Mouse (Mus musculus): ENCODE results near the gene Reln. TPM values are rescaled to one million over a fixed set of nuclear protein-coding genes. Genes with fewer than 3 reads are reported as not detected.

Gene Reln
- total RNA-seq, 2 experiments from 2014 or later, result 46.9 to 52.6 TPM

DNA sequence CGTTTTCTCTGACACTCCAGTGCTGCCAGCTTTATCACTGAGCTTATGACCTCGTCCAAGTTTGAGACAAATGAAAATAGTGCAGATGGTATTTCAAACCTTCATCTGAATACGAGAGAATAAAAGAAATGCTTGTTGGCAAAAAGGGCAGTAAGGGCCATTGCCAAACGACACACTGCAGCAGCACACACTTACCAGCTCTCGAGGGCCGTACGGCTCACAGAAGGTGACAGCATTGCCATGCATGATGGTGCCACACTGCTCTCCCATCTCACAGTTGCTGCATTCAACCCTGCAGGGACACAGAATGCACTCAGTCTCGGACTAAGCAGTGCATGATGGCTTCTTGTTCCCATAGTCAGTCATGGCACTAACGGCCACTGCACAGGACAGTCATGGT, 210.1 kb downstream of the Reln start:
- no peak for DNase-seq (ENCODE audit: extremely low spot score in 1 of 2, low spot score in 1 of 2)

DNA sequence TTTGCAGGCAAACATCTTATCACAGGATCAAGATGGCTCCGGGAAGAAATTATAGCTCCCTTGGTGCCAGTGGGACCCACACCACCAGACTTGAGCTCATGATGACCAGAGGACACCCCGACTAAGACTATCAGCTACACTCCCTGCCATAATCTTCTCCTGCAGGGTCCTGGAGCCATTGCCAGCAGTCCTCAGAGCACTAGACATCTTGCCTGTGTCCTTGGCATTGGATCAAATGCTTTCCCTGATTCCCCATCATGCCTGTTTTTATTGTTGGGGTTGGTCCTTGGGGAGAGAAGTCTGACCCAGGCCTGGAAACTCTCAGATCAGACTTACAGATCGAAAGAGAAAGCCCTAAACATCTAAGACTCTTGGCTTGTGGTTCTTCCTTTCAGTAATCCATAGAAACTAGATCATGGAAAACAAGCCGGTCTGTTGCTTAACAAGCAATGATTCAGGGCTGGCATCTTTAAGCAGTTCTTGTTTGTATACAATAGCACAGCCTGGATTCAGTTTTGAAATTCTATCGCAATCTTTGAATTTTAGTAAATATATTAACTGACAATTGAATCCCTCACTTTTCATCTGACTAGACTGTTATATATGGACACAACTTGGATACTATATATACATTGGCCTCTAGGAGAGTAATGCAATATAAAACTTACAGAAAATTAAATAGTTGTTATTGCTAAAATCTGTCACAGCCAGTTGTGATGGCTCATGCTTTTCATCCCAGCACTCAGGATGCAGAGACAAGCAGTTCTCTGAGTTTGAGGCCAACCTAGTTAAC, 212.6 kb downstream of the Reln start:
- no peak for DNase-seq (ENCODE audit: extremely low spot score in 1 of 2, low spot score in 1 of 2)

DNA sequence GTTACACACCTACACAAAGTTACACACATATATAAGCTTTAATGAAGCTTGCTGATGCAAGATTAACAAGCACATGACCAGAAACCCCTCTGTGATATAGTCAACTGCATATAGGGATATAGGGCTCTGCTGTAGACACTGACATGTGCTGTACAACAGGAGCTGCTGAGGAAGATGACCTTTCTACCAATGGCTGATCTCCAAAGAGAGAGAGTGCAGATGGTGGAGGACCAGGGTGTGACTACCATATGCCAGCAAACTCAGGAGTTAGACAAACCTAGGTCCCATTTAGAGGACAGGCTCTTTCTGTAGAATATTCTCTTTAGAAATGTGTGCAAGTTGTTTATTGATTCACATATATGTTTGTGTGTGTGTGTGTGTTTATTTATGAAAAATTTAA, 216.9 kb downstream of the Reln start:
- DNase-seq (ENCODE audit: extremely low spot score in 1 of 2, low spot score in 1 of 2), result no peak

DNA sequence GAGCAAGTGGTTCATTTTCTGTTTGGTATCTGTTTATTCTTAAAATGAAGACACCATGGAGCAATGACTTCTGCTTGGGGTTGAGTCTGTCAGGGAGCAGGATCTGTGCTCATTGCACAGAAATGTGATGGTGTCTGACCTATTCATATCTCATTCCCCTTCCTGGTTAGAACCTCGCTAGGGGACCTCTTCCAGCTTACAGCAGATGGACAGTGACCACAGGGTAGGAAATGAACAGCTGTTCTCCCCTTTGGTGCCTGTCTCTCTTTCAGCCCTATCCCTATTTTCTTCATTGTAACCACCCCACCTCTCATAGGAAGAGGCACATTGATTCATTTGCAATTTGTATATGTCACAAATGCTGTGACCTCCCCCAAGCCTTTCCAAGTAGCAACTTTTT, 225.2 kb downstream of the Reln start:
- no peak for DNase-seq (ENCODE audit: extremely low spot score in 1 of 2, low spot score in 1 of 2)

DNA sequence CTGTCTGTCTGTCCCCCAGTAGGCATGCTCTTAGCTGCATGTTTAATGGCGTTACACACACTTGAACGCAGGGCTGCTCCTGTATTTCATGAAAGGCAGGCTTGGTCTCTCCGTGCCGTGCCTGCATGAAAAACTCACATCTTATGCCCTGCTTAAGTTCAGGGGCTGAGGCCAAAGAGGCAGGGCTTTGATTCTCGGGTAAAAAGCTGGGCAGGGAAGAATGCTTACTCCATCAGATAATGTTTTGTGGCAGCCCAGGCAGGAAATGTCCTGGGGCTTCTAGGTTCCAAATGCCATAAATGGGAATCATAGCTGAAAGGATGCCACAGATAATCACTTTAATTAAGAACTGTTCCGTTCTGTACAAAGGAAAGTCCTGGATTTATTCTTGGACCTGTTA, 226.0 kb downstream of the Reln start:
- DNase-seq (ENCODE audit: extremely low spot score in 1 of 2, low spot score in 1 of 2), result no peak

DNA sequence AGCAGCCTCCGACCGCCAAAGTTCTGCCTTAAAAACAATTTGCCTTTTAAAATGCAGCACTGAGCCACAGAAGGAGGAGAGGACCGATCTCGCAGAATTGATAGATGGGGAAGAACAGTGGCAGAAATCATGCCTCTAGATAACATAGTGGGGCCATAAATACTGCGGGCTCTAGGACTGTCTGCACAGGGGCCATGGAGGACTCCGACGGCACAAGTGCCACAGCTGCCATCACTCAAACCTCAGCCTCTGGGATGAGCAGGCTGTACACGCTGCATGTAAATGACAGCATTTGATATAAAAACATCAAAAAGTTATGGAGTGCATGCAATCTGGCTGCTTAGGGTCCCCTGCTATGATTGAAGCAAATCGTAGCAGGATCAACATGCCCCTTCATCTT, 227.6 kb downstream of the Reln start:
- no peak for DNase-seq (ENCODE audit: extremely low spot score in 1 of 2, low spot score in 1 of 2)

DNA sequence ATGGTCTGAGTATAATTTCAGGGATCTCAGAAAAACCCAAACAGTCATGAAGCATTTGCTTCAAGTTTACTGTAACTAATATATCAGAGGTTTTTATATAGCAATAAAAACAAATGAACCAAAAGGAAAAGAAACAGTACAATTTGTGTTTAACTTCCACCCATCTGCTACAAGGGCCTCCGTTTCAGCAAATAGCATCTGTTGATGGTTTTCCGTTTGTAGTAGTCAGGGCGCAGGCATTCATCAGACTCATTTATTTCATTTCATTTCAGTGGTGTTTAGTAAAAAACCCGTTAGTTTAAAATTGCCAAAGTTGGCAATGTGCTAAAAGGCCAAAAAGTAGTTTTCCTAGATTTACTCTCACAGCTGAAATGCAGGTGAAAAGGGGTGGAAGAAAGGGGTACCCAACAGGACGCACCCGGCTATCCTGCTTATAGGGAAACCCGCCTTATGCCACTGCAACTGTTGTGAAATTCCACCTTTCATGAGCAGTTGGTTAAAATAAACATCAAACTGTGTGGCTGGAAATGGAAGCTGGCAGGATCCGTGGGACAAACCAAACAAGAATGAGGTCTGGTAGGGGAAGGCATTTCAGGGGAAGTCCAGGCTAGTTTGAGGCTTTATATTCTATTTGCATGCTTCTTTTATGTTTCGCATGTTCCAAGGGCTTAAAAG, 237.6 kb downstream of the Reln start:
- peak; percentile 19 to 20 for DNase-seq (ENCODE audit: extremely low spot score in 1 of 2, low spot score in 1 of 2)

DNA sequence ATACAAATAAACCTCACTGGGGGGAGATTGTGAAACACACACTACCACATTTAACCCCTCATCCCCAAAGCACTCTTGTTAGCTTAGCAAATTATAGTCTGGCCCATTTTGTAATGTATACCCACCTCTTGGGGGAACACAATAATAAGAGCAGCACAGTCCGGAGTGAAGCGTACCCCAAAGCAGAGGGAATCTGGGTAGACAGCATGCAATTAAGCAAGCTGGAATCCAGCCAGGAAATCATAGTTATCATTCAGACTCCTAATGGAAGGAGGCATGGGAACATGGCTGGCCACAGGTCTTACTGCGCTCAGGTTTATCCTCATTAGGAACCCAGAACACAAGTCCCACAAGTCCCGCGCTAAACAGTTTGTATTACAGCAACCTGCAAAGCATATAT, 249.5 kb downstream of the Reln start:
- no peak for DNase-seq (ENCODE audit: extremely low spot score in 1 of 2, low spot score in 1 of 2)

DNA sequence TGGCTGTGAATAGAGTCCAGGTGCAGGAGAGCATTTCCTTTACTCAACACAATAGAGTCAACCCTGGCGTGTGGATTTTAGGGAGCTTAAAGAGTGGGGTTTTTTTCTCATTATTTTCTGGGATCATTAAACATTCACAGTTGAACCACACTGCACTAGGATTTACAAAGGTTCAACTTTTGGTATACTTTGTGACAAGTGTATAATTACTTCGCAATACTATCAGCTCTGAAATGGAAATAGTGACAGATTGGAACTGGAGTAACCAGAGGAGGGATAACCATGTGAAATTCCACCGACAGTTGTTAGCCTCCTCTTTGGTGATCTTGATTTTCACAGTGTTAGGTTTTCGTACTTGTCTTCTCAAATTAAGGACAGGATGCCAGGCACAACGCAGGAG, 250.5 kb downstream of the Reln start:
- DNase-seq (ENCODE audit: extremely low spot score in 1 of 2, low spot score in 1 of 2), result no peak

DNA sequence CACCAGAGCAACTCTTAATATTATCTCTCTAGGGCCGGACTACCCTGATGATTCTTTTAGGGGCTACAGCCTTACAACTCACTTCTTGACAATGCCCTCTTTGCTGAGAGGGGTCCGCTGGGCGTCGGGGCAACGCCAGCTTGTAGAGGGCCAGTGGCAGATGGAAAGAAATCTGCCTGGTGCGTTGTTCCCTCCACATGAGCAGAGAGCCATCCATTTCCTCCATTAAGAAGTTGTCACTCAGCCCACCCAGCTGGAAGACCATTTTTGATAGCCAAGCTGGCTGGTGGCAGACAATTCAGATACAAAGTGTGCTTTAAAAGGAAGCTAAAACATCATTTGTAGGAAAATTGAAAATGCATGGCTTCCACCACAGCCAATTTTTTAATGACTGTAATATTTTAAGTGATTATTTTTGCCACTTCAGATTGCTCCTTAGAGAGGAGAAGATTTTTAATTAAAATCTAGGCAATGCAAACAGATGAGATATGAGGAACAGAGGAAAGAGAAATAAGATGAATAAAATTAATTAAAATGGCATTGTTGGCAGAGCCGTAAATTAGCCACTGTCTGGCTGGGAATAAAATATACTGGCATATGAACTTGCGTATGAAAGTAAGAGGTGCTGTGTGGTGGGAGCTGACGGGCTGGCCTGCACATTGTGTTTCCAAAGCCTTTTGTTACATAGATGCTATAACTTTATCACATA, 251.2 kb downstream of the Reln start:
- no peak for DNase-seq (ENCODE audit: extremely low spot score in 1 of 2, low spot score in 1 of 2)

DNA sequence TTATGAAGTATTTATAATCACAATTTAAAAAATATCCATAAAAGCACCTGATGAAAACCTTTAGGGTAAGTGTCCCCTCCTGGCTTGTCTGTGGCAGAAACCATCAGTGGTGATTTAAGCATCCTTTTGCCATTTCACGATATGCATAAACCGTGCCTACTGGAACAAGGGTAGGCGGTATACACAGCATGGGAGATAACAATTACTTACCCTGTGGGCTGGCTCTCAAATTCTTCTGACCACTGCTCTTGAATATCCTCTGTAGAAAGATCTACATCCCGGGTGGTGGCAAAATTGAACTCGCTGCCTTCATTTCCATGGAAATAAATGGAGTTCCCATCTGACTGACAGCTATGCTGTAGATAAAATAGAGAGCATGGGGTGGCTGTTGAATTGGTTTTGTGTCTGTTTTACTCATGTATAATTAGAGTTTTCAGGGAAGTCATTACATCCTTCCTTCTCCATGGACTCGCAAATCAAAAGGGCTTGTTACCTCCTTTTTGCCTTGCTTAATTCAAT, 264.0 kb downstream of the Reln start:
- no peak for DNase-seq (ENCODE audit: extremely low spot score in 1 of 2, low spot score in 1 of 2)

DNA sequence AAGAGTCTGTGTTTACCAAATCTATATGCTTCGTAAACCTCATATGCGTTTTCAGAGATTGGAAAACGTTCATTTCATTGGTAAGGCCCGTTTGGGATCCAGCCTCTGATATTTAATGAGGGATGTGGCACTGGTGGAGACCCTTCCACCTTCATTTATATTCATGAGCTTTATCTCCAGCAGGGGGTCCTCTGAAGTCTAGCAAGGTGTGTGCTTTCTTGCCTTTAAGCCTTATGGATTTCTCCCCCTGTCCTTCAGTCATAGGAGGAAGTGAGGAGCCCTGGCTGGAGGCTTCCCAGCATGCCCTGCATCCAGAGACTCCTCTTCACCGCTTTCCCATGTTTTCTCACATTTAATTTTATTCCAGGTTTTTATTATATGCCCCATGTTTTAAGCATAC, 269.5 kb downstream of the Reln start:
- DNase-seq (ENCODE audit: extremely low spot score in 1 of 2, low spot score in 1 of 2), result no peak

DNA sequence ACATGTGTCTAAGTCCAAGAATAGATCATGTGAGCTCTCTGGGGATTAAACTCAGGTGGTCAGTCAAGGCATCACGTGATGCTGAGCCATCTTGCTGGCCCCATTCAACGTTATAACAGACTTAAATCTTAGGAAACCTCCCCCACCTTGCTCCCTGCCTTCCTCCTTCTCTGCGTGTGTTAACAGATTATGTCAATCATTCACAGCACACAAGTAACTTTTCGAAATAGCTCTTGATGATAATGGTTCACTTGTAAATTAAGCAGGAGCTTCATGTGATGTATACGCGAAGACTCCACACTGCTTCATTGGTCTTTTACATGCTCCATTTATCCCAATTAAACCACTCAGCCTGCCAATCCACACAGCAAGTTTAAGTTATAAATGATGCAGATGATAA, 271.9 kb downstream of the Reln start:
- no peak for DNase-seq (ENCODE audit: extremely low spot score in 1 of 2, low spot score in 1 of 2)

DNA sequence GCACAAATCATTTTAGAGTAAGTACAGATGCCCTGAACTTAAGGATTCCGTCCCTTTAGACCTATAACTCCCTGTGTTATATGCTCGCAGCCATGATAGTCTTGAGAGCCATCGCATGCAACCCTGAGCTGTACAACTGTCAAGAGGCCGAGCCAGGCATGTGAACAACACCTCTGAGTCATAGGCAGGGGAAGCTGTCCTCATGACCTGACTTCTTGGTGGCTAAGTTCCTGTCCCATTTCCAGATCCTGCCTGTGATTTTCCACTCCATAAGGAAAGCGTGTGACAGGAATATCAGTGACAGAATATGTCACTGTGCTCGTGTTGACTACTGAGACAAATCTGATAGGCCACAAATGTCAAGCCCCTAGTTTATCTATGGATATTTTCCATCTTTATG, 285.3 kb downstream of the Reln start:
- no peak for DNase-seq (ENCODE audit: extremely low spot score in 1 of 2, low spot score in 1 of 2)

DNA sequence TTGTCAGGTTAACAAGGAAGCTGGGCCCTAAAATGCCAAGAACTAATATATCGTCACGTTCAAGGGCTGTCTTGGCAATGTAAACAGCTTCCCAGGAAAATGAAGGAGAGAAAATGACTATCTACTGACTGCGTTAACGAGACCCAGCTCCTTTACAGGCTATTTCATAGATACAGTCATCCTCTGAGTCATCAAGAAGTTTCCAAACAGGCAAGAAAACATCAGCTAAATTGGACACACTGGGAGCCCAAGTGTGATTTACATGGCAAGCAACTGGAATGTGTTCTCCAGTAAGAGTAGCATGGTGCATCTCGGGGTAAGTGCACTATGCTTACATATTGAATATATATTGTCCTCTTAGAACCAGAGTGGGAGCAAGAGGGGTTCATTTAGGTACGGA, 302.7 kb downstream of the Reln start:
- DNase-seq (ENCODE audit: extremely low spot score in 1 of 2, low spot score in 1 of 2), result no peak

DNA sequence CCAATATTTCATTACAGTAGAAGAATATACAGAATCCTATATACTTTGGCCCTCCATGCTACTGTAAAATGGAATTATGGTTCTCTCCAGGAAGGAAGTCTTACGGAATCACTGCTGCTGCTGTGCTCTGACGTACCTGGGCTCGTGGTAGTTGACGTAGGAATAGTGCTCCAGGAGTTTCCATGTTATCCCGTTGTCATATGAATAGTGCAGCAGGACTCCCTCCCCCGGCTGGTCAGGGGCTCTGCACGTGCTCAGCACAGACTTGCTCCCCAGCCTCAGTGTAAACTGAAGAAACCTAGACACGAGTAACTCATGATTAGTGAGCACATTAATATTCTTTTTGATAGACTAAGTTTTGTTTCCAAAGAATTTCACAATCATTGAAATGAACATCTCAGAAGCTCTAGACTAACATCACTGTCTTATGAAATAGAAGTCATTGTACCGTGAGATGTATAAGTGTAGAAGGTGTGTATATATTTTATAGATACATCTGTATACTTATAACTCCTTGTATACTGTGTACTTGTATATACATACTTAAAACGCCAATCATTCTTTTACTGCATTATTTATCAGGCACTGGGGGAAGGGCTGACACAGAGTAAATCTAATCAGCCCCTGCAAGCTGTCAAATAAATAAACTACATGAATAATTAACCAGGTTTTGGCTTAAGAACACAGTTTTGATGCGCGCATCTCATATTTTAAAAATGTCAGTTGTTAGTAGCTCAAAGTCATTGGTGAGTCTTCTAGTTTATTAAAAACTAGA, 304.9 kb downstream of the Reln start:
- DNase-seq (ENCODE audit: extremely low spot score in 1 of 2, low spot score in 1 of 2), result no peak

DNA sequence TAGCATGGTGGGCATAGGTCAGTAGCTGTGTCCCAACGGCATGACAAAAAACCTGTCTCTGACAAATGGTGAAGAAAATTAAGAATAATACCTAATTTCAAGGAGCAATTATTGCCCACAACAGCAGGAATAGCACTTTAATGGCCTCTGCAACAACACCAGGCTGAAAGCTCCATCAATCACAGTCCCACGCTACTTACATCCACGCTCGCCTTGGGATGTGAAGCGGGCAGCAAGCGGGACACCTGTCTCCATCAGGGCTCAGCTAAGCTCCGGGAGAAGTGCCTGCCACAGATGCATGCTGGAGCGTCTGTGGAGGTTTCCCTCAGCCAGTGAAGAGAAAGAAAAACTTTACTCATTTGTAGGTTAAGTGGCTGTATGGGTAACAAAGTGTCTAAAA, 309.3 kb downstream of the Reln start:
- no peak for DNase-seq (ENCODE audit: extremely low spot score in 1 of 2, low spot score in 1 of 2)

DNA sequence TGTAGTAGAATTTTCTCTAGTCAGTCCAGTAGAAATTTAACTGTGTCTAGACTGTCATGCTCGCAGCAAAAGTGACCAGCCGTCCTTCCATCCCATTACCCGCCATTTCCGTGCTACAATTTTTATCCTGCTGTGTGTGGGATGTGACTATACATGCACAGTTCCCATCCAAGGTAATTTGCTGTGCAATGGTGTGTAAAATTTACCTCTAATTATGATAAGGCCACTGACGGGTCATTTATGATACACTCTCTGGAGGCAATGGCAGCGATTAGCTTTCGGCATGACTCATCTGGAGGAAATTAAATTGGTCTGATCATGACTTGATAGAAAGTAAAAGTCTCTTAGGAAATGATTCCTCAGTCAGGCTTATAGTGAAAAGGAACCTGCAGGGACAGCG, 311.5 kb downstream of the Reln start:
- no peak for DNase-seq (ENCODE audit: extremely low spot score in 1 of 2, low spot score in 1 of 2)

DNA sequence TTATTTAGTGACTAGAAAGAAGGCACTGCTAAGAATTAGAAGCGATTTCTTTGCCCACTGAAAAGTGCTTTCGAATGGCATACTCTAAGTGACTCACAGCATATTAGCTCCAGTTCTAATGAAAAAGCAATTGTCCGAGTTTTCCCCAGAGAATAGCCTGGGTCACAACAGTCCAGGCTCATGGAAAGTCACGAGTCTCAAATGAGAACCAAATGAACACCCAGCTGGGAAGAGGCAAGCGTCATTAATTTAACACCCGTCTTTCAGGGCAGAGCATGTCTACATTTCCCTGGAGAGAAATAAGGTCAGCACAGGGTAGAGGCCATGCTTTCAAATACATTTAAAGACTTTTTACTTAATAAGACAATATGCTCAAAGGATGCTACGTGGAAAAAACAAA, 312.8 kb downstream of the Reln start:
- no peak for DNase-seq (ENCODE audit: extremely low spot score in 1 of 2, low spot score in 1 of 2)

DNA sequence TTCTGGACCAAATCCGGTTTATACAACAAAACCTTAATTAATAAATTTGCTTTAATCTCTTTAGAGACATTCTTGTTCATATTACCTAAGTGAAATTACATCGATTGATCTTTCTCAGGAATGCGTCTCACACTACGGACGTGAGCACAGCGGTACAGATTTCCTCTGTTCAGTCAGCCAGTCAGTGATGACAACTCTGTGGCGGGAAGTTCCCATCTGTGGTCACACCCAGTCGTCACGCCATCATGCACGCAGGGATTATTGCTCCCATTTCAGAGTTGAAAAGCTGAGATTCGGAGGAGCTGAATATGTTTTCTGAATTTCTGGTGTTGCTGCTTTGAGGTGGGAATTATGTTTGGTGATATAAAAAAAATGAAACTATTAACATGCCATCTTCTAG, 316.1 kb downstream of the Reln start:
- no peak for DNase-seq (ENCODE audit: extremely low spot score in 1 of 2, low spot score in 1 of 2)
